Mouse (Mus musculus) lung, postnatal 0 days (tissue): ENCODE results near the gene Katnbl1.

Experiments
- CTCF ChIP-seq: IDR thresholded peaks from 2 replicates; pipeline ENCODE4 v1.5.1; 2016; ENCODE audit warnings: antibody characterized with exemption, mild to moderate bottlenecking
- EP300 ChIP-seq: IDR thresholded peaks from 2 replicates; pipeline ENCODE4 v1.6.1; 2016; ENCODE audit warnings: antibody characterized with exemption, mild to moderate bottlenecking, control low read depth

DNA sequence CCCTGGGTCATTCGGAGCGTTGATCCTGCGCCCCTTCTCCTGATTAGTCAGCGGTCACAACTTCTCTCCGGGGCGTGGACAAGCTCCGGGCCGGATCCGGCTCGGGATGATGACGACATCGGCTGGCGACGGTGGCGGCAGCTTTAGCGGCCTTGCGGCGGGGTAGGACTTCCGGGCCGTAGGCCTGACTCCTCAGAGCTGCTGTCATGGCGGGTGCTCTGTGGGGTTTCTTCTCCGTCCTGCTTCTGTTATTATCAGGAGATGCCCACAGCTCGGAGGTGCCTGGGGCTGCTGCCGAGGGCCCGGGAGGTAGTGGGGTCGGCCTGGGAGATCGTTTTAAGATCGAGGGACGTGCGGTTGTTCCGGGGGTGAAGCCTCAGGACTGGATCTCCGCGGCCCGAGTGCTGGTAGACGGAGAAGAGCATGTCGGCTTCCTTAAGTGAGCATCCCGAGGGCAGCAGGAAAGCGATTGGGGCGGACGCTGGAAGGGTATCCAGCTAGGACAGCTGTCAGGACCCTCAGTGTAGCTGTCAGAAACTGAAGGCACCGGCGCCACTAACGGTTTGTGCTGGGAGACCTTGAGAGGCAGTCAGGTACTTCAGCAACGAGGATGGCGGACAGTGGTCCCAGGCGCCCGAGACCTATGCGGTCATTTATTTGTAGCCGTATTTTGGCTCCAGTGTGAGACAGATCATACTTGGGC lies 76.0 kb downstream of the Katnbl1 start, which contains the start of gene Emc7:
- TF ChIP-seq CTCF, result no peak
- TF ChIP-seq EP300, result no peak
